Mouse (Mus musculus) E14TG2a.4 (cell line): Measurements from ENCODE around the gene Timm50.

Experiments used
- CTCF ChIP-seq: conservative IDR thresholded peaks from 2 replicates; pipeline ENCODE4 v1.5.1; 2014; ENCODE audit warnings: low read length
- NANOG ChIP-seq: IDR thresholded peaks from 2 replicates; pipeline ENCODE4 v1.6.1; 2014; ENCODE audit warnings: borderline replicate concordance, low read length, mixed read lengths

GRCm38 (mm10) chr7:28311926-28312543 lies at the start of gene Timm50:
- TF ChIP-seq CTCF: no peak
- TF ChIP-seq NANOG: no peak
